Mouse (Mus musculus): ENCODE results near the gene Olfr177. TPM values are rescaled to one million over a fixed set of nuclear protein-coding genes. Genes with fewer than 3 reads are reported as not detected.

Gene Olfr177
- not detected for polyA plus RNA-seq (2017; shearing (Covaris generic))

DNA sequence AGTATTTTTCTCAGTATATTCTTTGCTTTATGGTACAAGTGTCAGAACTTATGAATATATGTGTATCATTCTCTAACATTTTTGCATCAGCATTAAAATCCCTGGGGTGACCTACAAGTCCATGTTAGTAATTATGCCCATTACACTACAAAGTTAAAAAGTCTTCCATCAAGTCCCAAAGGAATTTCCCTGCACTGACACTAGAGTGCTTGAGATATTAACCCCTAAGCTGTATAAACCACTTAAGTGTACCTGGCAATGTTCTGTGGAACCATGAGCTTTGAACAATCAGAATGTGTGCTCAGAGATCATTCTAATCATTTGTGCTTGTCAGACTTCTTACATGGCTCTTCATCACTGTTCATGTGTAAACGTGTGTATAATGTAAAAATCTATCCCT, at the start of gene Olfr177:
TSS of gene Olfr177 (minus strand) at position 101 of the 400 bp plus-strand sequence.

DNA sequence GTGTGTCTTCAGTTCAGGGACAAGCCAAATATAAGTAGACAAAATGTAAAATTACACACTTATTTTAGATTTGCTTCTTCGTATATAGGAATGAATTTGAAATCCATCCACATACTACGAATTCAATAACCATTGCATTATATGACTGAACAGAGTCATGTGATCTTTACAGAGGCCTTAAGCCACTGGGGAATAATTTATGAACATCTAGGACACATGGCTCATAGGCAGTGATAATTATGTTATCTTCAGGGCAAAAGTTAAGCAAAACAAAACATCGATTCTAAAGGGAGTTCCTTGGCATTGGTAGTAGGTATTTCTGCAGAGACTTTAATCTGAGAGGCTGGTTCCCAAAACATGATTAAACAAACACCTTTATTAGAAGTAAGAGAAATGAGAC, 17.4 kb upstream of the Olfr177 start, which contains the start of gene Olfr178:
TSS of gene Olfr178 (minus strand) at position 101 of the 400 bp plus-strand sequence.

DNA sequence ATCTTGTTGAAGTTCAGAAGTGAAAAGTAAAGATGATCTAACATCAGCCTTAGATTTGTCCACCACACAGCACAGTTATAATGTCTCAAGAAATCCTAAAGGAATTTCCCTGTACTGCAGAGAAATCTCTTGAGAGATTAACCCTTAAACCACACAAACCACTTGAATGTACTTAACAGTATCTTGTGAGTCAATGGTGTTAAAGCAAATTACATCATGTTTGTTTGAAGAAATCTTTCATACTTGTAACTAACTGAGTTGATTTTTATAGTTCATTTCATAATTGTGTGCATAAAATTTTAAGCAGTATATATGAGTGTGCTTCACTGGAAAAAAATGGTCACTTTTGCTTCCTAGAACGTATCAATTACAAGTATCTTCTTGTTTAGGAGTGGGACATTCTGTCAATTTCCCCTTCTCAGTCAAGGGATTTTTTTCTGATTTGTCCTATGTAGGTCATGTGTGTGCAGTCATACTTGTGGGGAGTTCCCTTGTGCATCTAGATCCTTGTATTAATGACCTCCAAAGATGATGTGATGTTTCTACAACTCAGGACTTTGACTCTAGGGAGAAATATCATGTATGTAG, 47.7 kb downstream of the Olfr177 start, which contains the start of gene Olfr175-ps1:
TSS of gene Olfr175-ps1 (minus strand) at position 51 of the 588 bp plus-strand sequence.

Other genes with a start within 250 kb of the Olfr177 start
- not detected for gene E330017A01Rik, start 236.0 kb downstream of the Olfr177 start, polyA plus RNA-seq (2017; shearing (Covaris generic))
- 39.9 TPM for gene Cpox, start 204.5 kb downstream of the Olfr177 start, polyA plus RNA-seq (2017; shearing (Covaris generic))
- 9.6 TPM for gene Gpr15, start 155.7 kb downstream of the Olfr177 start, polyA plus RNA-seq (2017; shearing (Covaris generic))
- 80.9 TPM for gene Cldnd1, start 146.9 kb downstream of the Olfr177 start, polyA plus RNA-seq (2017; shearing (Covaris generic))
- not detected for gene Olfr172, start 111.6 kb downstream of the Olfr177 start, polyA plus RNA-seq (2017; shearing (Covaris generic))
- 0.77 TPM for gene Olfr173, start 74.5 kb downstream of the Olfr177 start, polyA plus RNA-seq (2017; shearing (Covaris generic))
- not detected for gene Olfr175-ps1, start 48.0 kb downstream of the Olfr177 start, polyA plus RNA-seq (2017; shearing (Covaris generic))
- gene Olfr178, start 17.3 kb upstream of the Olfr177 start, polyA plus RNA-seq (2017; shearing (Covaris generic)): not detected
- gene Olfr181, start 54.0 kb upstream of the Olfr177 start, polyA plus RNA-seq (2017; shearing (Covaris generic)): not detected
- not detected for gene Olfr180, start 54.6 kb upstream of the Olfr177 start, polyA plus RNA-seq (2017; shearing (Covaris generic))
- gene Olfr183, start 120.6 kb upstream of the Olfr177 start, polyA plus RNA-seq (2017; shearing (Covaris generic)): not detected
- gene Olfr186, start 155.5 kb upstream of the Olfr177 start, polyA plus RNA-seq (2017; shearing (Covaris generic)): not detected
- not detected for gene Olfr187, start 165.0 kb upstream of the Olfr177 start, polyA plus RNA-seq (2017; shearing (Covaris generic))
- gene Olfr190, start 203.2 kb upstream of the Olfr177 start, polyA plus RNA-seq (2017; shearing (Covaris generic)): 0.02 TPM
- gene Olfr191, start 215.1 kb upstream of the Olfr177 start, polyA plus RNA-seq (2017; shearing (Covaris generic)): not detected
- gene Olfr193, start 237.1 kb upstream of the Olfr177 start, polyA plus RNA-seq (2017; shearing (Covaris generic)): not detected
- gene Olfr194, start 246.3 kb upstream of the Olfr177 start, polyA plus RNA-seq (2017; shearing (Covaris generic)): not detected